Mouse (Mus musculus): Measurements from ENCODE around the gene Tspan15. TPM values are rescaled to one million over a fixed set of nuclear protein-coding genes. Genes with fewer than 3 reads are reported as not detected.

Gene Tspan15
- polyA plus RNA-seq, 1 experiment from 2014 or later, result 49.8 TPM

DNA sequence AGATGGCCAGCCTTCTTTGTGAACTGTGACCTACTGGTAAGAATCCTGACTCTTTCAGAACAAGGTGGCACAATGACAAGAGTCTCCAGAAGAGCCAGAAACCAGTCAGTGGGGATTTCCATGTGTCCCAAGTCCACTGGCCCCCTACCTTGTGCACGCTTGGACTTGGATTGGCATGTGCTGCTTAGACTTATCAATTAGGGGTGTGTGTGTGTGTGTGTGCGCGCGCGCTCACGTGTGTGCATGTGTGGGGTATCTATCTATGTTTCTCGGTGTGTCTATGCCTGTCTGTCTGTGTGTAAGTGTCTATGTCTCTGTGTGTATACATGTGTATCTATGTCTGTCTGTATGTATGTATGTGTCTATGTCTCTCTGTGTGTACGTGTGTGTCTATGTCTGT, 15.4 kb downstream of the Tspan15 start:
- no peaks in the 10 kb centered on the region for H3K36me3 ChIP-seq (ENCODE audit: insufficient read depth, low read length)
- TF ChIP-seq CTCF (IDR thresholded peaks at IDR 0.05; ENCODE audit: low read depth), result no peak
- H3K4me1 ChIP-seq (replicated peaks; ENCODE audit: insufficient read depth, low read length), result peaks cover 19% of the 10 kb centered on the region
- H3K4me3 ChIP-seq (replicated peaks; ENCODE audit: low read depth, low read length), result no peak overlapping the region
- ATAC-seq (replicated peaks; ENCODE audit: low FRiP score, low read depth) (no peak), DNase-seq (ENCODE audit: low spot score) (no peak)
- 94% methylated on average over 8 of the region's 8 CpGs for WGBS
- no peaks in the 10 kb centered on the region for H3K27me3 ChIP-seq (ENCODE audit: insufficient read depth, low read length)
- no peak overlapping the region for H3K4me2 ChIP-seq (ENCODE audit: low read length)
- H3K9me3 ChIP-seq (replicated peaks; ENCODE audit: low read length), result no peaks in the 10 kb centered on the region
- no peak overlapping the region for H3K27ac ChIP-seq
- H3K9ac ChIP-seq (ENCODE audit: low read depth, low read length), result no peak overlapping the region

DNA sequence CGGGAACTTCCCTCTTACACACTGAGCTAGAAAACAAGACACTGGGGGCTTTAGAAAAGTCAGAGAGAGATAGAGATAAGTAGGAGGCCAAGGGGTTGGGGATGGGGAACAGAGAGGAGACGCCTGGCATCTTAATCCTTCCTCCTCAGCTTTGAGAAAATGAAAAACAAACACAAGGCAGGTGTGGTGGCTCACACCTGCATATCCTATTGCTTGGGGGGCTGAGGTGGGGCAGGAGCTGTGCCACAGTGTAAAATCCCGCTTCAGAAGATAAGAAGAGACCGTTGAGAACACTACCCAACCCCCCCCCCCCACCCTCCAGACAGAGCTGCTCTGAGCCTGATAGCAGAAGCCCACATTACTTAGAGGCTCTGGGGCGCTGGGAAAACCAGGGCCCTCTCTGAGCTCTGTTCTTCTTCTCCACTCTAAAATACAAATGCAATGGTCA, 15.9 kb downstream of the Tspan15 start:
- no peak for TF ChIP-seq CTCF (IDR thresholded peaks at IDR 0.05; ENCODE audit: low read depth)
- peaks cover 19% of the 10 kb centered on the region for H3K4me1 ChIP-seq (replicated peaks; ENCODE audit: insufficient read depth, low read length)
- DNase-seq (ENCODE audit: low spot score) (no peak), ATAC-seq (replicated peaks; ENCODE audit: low FRiP score, low read depth) (no peak)
- H3K9ac ChIP-seq (ENCODE audit: low read depth, low read length), result no peak overlapping the region
- H3K36me3 ChIP-seq (ENCODE audit: insufficient read depth, low read length), result no peaks in the 10 kb centered on the region
- WGBS, result 49% methylated on average over 5 of the region's 5 CpGs
- H3K27me3 ChIP-seq (ENCODE audit: insufficient read depth, low read length), result no peaks in the 10 kb centered on the region
- no peak overlapping the region for H3K27ac ChIP-seq
- no peaks in the 10 kb centered on the region for H3K9me3 ChIP-seq (replicated peaks; ENCODE audit: low read length)
- H3K4me3 ChIP-seq (replicated peaks; ENCODE audit: low read depth, low read length), result no peak overlapping the region
- H3K4me2 ChIP-seq (ENCODE audit: low read length), result no peak overlapping the region

DNA sequence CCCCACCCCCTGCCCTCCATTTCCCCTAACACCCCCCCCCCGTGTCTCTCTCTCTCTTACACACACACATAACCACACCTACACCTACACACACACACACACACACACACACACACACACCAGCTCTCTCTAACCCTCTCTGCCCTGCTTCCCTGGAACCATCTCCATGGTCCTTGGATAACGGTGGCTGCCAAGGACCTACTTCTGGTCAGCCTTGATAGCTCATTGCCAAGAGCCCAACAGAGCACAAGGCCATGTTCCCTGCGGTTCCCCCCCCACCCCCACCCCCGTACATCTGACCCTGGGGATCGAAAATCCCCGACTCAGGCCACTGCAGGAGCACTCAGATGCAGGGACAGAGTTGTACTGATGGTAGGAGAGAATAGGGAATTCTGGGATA, 19.7 kb downstream of the Tspan15 start:
- Histone ChIP-seq H3K4me1 (replicated peaks; ENCODE audit: insufficient read depth, low read length) (peaks cover 5% of the 10 kb centered on the region), H3K9ac (ENCODE audit: low read depth, low read length) (no peak overlapping the region), H3K27me3 (ENCODE audit: insufficient read depth, low read length) (no peaks in the 10 kb centered on the region), H3K9me3 (replicated peaks; ENCODE audit: low read length) (no peaks in the 10 kb centered on the region), H3K36me3 (ENCODE audit: insufficient read depth, low read length) (no peaks in the 10 kb centered on the region), H3K27ac (peak overlapping the region; percentile 36), H3K4me3 (replicated peaks; ENCODE audit: low read depth, low read length) (no peak overlapping the region), H3K4me2 (ENCODE audit: low read length) (no peak overlapping the region)
- ATAC-seq (replicated peaks; ENCODE audit: low FRiP score, low read depth) (no peak), DNase-seq (ENCODE audit: low spot score) (no peak)
- 68% methylated on average over 6 of the region's 6 CpGs for WGBS
- no peak for TF ChIP-seq CTCF (IDR thresholded peaks at IDR 0.05; ENCODE audit: low read depth)

DNA sequence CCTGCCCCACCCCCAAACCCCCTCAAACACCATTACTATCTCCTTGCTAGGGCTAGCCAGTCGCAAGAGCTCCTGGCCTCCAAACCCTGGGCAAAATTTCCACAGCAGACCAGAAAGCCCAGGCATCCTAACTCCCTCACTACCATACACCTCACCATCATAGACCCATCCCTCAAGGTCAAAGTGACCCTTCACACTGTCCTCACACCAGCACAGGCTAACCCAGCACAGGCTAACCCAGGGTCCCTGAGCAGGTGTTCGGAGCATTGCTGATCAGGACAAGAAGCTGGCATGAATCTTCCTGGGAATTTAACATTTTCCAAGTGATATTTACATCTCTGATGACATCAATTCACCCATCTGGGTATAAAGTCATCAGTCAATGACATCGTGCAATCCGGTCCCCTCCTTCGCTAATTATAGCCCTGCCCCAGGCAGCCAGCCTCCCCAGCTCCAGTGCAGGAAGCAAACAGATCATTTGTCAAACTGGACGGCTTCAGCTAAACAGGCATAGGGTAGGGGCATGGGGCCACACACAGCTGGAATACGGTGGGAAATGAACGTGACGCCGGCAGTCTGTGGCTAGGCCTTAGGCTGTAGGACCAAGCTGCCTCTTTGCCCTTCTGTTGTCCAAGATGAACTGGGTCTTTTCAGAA, 22.7 kb downstream of the Tspan15 start:
- Histone ChIP-seq H3K27me3 (ENCODE audit: insufficient read depth, low read length) (no peaks in the 10 kb centered on the region), H3K4me2 (ENCODE audit: low read length) (no peak overlapping the region), H3K9ac (ENCODE audit: low read depth, low read length) (no peak overlapping the region), H3K9me3 (replicated peaks; ENCODE audit: low read length) (no peaks in the 10 kb centered on the region), H3K4me3 (replicated peaks; ENCODE audit: low read depth, low read length) (no peak overlapping the region), H3K4me1 (replicated peaks; ENCODE audit: insufficient read depth, low read length) (no peaks in the 10 kb centered on the region; the same call in none of the 2 replicates), H3K36me3 (ENCODE audit: insufficient read depth, low read length) (no peaks in the 10 kb centered on the region), H3K27ac (peak overlapping the region; percentile 42; the same call in 1 of the 2 replicates)
- peak; percentile 40 for DNase-seq (ENCODE audit: low spot score)
- TF ChIP-seq CTCF (IDR thresholded peaks at IDR 0.05; ENCODE audit: low read depth), result no peak
- ATAC-seq (replicated peaks; ENCODE audit: low FRiP score, low read depth), result 0 out of 2 replicates have a peak, but pooled peaks have one; percentile 6
- WGBS, result 26% methylated on average over 10 of the region's 10 CpGs

DNA sequence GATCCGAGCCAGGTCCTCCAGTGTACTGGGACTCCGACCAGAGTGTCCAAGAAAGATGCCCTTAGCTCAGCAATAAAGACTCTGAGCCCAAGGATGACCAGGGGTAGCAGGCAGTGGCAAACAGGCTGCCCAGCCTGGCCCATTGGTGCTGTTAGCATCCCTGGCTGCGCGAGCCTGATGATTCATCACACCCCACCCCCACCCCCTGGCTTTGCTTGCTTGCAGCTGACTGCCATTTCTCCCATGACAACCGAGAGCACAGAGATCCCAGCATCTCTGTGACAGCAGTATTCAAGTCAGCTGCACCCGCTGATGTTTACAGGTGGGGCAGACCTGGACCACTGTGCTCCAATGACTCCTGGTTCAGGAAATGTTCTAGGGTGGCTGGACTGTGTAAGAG, 28.5 kb downstream of the Tspan15 start:
- no peak for ATAC-seq (replicated peaks; ENCODE audit: low FRiP score, low read depth)
- no peak for DNase-seq (ENCODE audit: low spot score)
- H3K9ac ChIP-seq (ENCODE audit: low read depth, low read length), result no peak overlapping the region
- no peak overlapping the region for H3K27ac ChIP-seq
- no peak overlapping the region for H3K4me2 ChIP-seq (ENCODE audit: low read length)
- WGBS, result 74% methylated on average over 6 of the region's 6 CpGs
- TF ChIP-seq CTCF (IDR thresholded peaks at IDR 0.05; ENCODE audit: low read depth), result no peak
- no peaks in the 10 kb centered on the region for H3K27me3 ChIP-seq (ENCODE audit: insufficient read depth, low read length)
- H3K9me3 ChIP-seq (replicated peaks; ENCODE audit: low read length), result no peaks in the 10 kb centered on the region
- no peaks in the 10 kb centered on the region for H3K36me3 ChIP-seq (ENCODE audit: insufficient read depth, low read length)
- no peaks in the 10 kb centered on the region for H3K4me1 ChIP-seq (replicated peaks; ENCODE audit: insufficient read depth, low read length)
- H3K4me3 ChIP-seq (replicated peaks; ENCODE audit: low read depth, low read length), result no peak overlapping the region

DNA sequence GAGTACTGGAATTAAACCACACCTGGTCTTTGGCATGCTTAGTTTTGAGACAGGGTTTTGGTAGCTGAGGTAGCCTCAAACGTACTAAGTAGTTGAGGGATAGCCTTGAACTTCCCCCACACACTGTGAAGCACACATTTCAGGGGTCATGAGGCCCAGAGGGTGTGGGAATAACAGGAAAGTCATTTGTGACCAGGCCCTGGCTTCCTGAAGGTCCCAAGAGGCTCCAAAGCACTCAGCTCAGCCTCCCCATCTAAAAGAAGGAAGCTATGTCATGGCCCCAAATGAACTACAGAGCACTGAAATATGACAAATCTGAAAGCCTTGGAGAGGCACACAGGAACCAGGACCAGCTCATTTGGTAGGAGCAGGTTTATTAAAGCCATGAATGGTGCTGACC, 32.2 kb downstream of the Tspan15 start:
- DNase-seq (ENCODE audit: low spot score) (no peak), ATAC-seq (replicated peaks; ENCODE audit: low FRiP score, low read depth) (no peak)
- Histone ChIP-seq H3K4me2 (ENCODE audit: low read length) (no peak overlapping the region), H3K36me3 (ENCODE audit: insufficient read depth, low read length) (no peaks in the 10 kb centered on the region), H3K9me3 (replicated peaks; ENCODE audit: low read length) (no peaks in the 10 kb centered on the region), H3K27ac (no peak overlapping the region), H3K27me3 (ENCODE audit: insufficient read depth, low read length) (no peaks in the 10 kb centered on the region), H3K9ac (ENCODE audit: low read depth, low read length) (no peak overlapping the region), H3K4me3 (replicated peaks; ENCODE audit: low read depth, low read length) (no peak overlapping the region), H3K4me1 (replicated peaks; ENCODE audit: insufficient read depth, low read length) (no peaks in the 10 kb centered on the region)
- 44% methylated on average over 1 of the region's 1 CpGs for WGBS
- no peak for TF ChIP-seq CTCF (IDR thresholded peaks at IDR 0.05; ENCODE audit: low read depth)

DNA sequence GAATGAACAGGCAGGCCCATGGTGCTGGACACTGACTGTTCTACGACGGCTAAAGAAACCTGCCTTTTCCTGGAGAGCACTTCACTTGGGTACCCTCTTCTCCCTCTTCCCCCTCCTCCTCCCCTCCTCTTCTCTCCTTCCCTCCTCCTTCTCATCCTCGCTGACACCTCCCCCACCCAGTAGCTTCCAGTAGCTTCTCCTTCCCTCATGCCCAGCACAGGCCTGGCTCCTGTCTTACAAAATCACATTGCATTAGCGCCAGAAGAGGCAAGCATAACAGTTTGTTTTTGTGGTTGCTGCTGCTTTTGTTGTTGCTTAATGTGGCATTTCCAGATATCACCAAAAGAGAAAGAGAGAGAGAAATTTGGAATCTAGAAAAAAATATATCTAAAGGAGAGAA, 33.6 kb downstream of the Tspan15 start:
- H3K9ac ChIP-seq (ENCODE audit: low read depth, low read length), result no peak overlapping the region
- no peaks in the 10 kb centered on the region for H3K9me3 ChIP-seq (replicated peaks; ENCODE audit: low read length)
- WGBS, result 78% methylated on average over 4 of the region's 4 CpGs
- ATAC-seq (replicated peaks; ENCODE audit: low FRiP score, low read depth) (no peak), DNase-seq (ENCODE audit: low spot score) (no peak)
- TF ChIP-seq CTCF (IDR thresholded peaks at IDR 0.05; ENCODE audit: low read depth), result no peak
- H3K4me1 ChIP-seq (replicated peaks; ENCODE audit: insufficient read depth, low read length), result no peaks in the 10 kb centered on the region
- H3K36me3 ChIP-seq (ENCODE audit: insufficient read depth, low read length), result no peaks in the 10 kb centered on the region
- no peaks in the 10 kb centered on the region for H3K27me3 ChIP-seq (ENCODE audit: insufficient read depth, low read length)
- H3K4me2 ChIP-seq (ENCODE audit: low read length), result no peak overlapping the region
- H3K27ac ChIP-seq, result no peak overlapping the region
- H3K4me3 ChIP-seq (replicated peaks; ENCODE audit: low read depth, low read length), result no peak overlapping the region

Measured in kidney, postnatal 0 days (tissue).